ENCODE assay signal across 26 mouse cellular contexts in the genomic region with DNA sequence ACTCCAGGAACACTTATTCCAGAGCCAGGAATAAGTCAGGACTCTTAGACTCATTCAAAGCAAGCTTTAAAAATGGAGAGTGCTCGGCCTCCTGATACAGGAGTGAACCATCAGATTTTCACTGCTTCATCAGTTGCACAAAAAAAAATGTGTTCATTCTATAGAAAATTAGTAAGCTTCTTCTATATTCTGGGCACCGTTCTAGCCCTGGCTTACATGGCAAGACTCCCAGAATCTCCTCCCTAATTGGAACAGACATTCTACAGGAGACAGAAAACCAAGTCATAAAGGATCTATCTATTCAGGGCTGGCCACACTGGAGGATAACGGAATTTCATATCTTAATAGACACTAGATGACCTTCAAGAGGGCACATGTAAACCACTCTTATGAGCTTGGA. TPM values are rescaled to one million over a fixed set of nuclear protein-coding genes. Genes with fewer than 3 reads are reported as not detected.
DNase-seq lines count a peak whose midpoint lies in the region; ATAC-seq and TF ChIP-seq lines count a peak whose summit lies in the region.
"Had no signal": no experiment of that assay in that cellular context is flagged by ENCODE, and none has a peak within 500 bp of the region (broad histone marks: within the 10 kb centered on the region; RNA-seq: fewer than 3 reads in every experiment).

No protein-coding gene starts in this region.

- H3K36me3 ChIP-seq in midbrain, embryonic 11.5 days (ENCODE audit: control insufficient read depth, insufficient read depth, low read length) = no peaks in the 10 kb centered on the region; the same call in 1 of the 2 replicates
- peaks cover 6% of the 10 kb centered on the region for H3K36me3 ChIP-seq in midbrain, postnatal 0 days (ENCODE audit: insufficient read depth, low read length)
- H3K36me3 ChIP-seq: heart, embryonic 15.5 days; intestine, embryonic 15.5 days had no signal

- 88% methylated on average over 3 of the region's 3 CpGs for WGBS in midbrain, embryonic 11.5 days
- 82% methylated on average over 3 of the region's 3 CpGs for WGBS in midbrain, postnatal 0 days

- no peaks in the 10 kb centered on the region for H3K9me3 ChIP-seq in midbrain, embryonic 11.5 days (ENCODE audit: control insufficient read depth, low read length)
- H3K9me3 ChIP-seq in midbrain, postnatal 0 days (ENCODE audit: low read length) = no peaks in the 10 kb centered on the region
- H3K9me3 ChIP-seq: embryonic facial prominence, embryonic 13.5 days; heart, embryonic 15.5 days; hindbrain, embryonic 12.5 days had no signal

- no peak for TF ChIP-seq CTCF in midbrain, postnatal 0 days (IDR thresholded peaks at IDR 0.05)

- no peak overlapping the region for H3K4me2 ChIP-seq in midbrain, embryonic 11.5 days
- H3K4me2 ChIP-seq in midbrain, postnatal 0 days (ENCODE audit: low read depth, low read length, poor library complexity, severe bottlenecking) = no peak overlapping the region
- H3K4me2 ChIP-seq: embryonic facial prominence, embryonic 13.5 days; heart, embryonic 15.5 days; hindbrain, embryonic 12.5 days; intestine, embryonic 15.5 days had no signal

- peak; percentile 31 to 66 for DNase-seq in frontal cortex, postnatal 36 days (ENCODE audit: low spot score in 2 of 2)
- DNase-seq in frontal cortex, postnatal 10 days (ENCODE audit: low spot score in 2 of 2) = no peak
- peak; percentile 8 for DNase-seq in midbrain, embryonic 11.5 days (ENCODE audit: low spot score, missing footprints)
- DNase-seq in midbrain, postnatal 0 days (ENCODE audit: low spot score) = no peak
- DNase-seq in brain, adult 2 months (ENCODE audit: low read depth, low spot score) = peak; percentile 71
- peak; percentile 14 to 79 for DNase-seq in left cerebral cortex, postnatal 25 days (ENCODE audit: low spot score in 2 of 2)
- no peak for DNase-seq in testis, postnatal 14 days (ENCODE audit: low spot score)
- DNase-seq: adrenal gland, postnatal 14 days; cerebellum, adult 18-20 months; cerebellum, postnatal 10 days; gastrocnemius, postnatal 10 days; kidney, adult 2 months; kidney, postnatal 36 days; layer of hippocampus, postnatal 36 days; liver; lung, adult 2 months; lung, postnatal 10 days; midbrain, embryonic 14.5 days had no signal

- no peak overlapping the region for H3K4me3 ChIP-seq in midbrain, embryonic 11.5 days (ENCODE audit: low read depth, low read length)
- no peak overlapping the region for H3K4me3 ChIP-seq in midbrain, postnatal 0 days (ENCODE audit: low read depth, low read length)
- H3K4me3 ChIP-seq: embryonic facial prominence, embryonic 13.5 days; heart, embryonic 15.5 days; hindbrain, embryonic 12.5 days; intestine, embryonic 15.5 days; layer of hippocampus, adult 2 months had no signal

- H3K9ac ChIP-seq in midbrain, embryonic 11.5 days (ENCODE audit: low read length) = no peak overlapping the region
- H3K9ac ChIP-seq in midbrain, postnatal 0 days (replicated peaks; ENCODE audit: low read length, poor library complexity, severe bottlenecking) = no peak overlapping the region
- H3K9ac ChIP-seq: embryonic facial prominence, embryonic 13.5 days; heart, embryonic 15.5 days; hindbrain, embryonic 12.5 days; intestine, embryonic 15.5 days; liver, embryonic 14.5 days had no signal

- intact Hi-C loops in left cerebral cortex, postnatal 25 days (cut with DNase I) = loop anchor here (5.0 kb wide), 1 partner anchor 339 kb away; no protein-coding TSS in a partner anchor

- H3K4me1 ChIP-seq in midbrain, embryonic 11.5 days (ENCODE audit: control insufficient read depth, insufficient read depth, low read length) = no peaks in the 10 kb centered on the region
- H3K4me1 ChIP-seq in midbrain, postnatal 0 days (ENCODE audit: insufficient read depth, low read length) = no peaks in the 10 kb centered on the region
- H3K4me1 ChIP-seq: embryonic facial prominence, embryonic 13.5 days; heart, embryonic 15.5 days; hindbrain, embryonic 12.5 days; intestine, embryonic 15.5 days had no signal

- no peak for ATAC-seq in midbrain, embryonic 11.5 days (ENCODE audit: low FRiP score)
- ATAC-seq in midbrain, postnatal 0 days (ENCODE audit: low FRiP score) = no peak
- ATAC-seq: hindbrain, postnatal 0 days; intestine, embryonic 15.5 days had no signal

- no peaks in the 10 kb centered on the region for H3K27me3 ChIP-seq in midbrain, embryonic 11.5 days (ENCODE audit: control insufficient read depth, insufficient read depth, low read length)
- no peaks in the 10 kb centered on the region for H3K27me3 ChIP-seq in midbrain, postnatal 0 days (ENCODE audit: insufficient read depth, low read length)
- H3K27me3 ChIP-seq: embryonic facial prominence, embryonic 13.5 days; heart, embryonic 15.5 days; hindbrain, embryonic 12.5 days; intestine, embryonic 15.5 days had no signal

- H3K27ac ChIP-seq in midbrain, embryonic 11.5 days (ENCODE audit: low read depth, low read length) = no peak overlapping the region
- H3K27ac ChIP-seq in midbrain, postnatal 0 days (ENCODE audit: low read depth, low read length) = no peak overlapping the region
- H3K27ac ChIP-seq: embryonic facial prominence, embryonic 13.5 days; heart, embryonic 15.5 days; hindbrain, embryonic 12.5 days; hindbrain, postnatal 0 days; intestine, embryonic 15.5 days; layer of hippocampus, adult 2 months; liver, embryonic 14.5 days; macrophage had no signal

RNA-seq across cellular contexts. Expression of gene Nfkbiz, which starts 22.4 kb away (rescaled TPM):
- polyA plus RNA-seq in midbrain, embryonic 11.5 days (2014; fragmentation: Nextera tagmentation; extraction: Ambion mirVana) = 1.3 and 1.8 TPM in 2 replicates
- total RNA-seq in midbrain, postnatal 0 days (2014; rRNA removed) = 2.6 and 3.2 TPM in 2 replicates
- 0.96 and 1.3 TPM in 2 replicates for polyA plus RNA-seq in midbrain, postnatal 0 days (2015; fragmentation: Nextera tagmentation; extraction: Ambion mirVana)
- 1 to 10 TPM; 2.5 to 3.2 TPM for total RNA-seq in left cerebral cortex, postnatal 25 days (2021)

RNA-seq across cellular contexts. Expression of gene Nxpe3, which starts 34.0 kb away (rescaled TPM):
- 1.1 TPM in 2 replicates for polyA plus RNA-seq in midbrain, embryonic 11.5 days (2014; fragmentation: Nextera tagmentation; extraction: Ambion mirVana)
- 2.0 and 2.7 TPM in 2 replicates for total RNA-seq in midbrain, postnatal 0 days (2014; rRNA removed)
- polyA plus RNA-seq in midbrain, postnatal 0 days (2015; fragmentation: Nextera tagmentation; extraction: Ambion mirVana) = 0.77 and 1.1 TPM in 2 replicates
- total RNA-seq in left cerebral cortex, postnatal 25 days (2021) = 1 to 10 TPM; 8.9 to 9.4 TPM

Comparison
In these comparisons a context has a peak if more than half of its experiments do, and no peak if none do; other contexts are left out.
1. DNase-seq: peak in frontal cortex, postnatal 36 days (2 of 2), midbrain, embryonic 11.5 days (single experiment), brain, adult 2 months (single experiment) and left cerebral cortex, postnatal 25 days (2 of 2); none in frontal cortex, postnatal 10 days (0 of 2), midbrain, postnatal 0 days (single experiment) and testis, postnatal 14 days (single experiment).